Mouse (Mus musculus): ENCODE results near the gene Synpr.

DNA sequence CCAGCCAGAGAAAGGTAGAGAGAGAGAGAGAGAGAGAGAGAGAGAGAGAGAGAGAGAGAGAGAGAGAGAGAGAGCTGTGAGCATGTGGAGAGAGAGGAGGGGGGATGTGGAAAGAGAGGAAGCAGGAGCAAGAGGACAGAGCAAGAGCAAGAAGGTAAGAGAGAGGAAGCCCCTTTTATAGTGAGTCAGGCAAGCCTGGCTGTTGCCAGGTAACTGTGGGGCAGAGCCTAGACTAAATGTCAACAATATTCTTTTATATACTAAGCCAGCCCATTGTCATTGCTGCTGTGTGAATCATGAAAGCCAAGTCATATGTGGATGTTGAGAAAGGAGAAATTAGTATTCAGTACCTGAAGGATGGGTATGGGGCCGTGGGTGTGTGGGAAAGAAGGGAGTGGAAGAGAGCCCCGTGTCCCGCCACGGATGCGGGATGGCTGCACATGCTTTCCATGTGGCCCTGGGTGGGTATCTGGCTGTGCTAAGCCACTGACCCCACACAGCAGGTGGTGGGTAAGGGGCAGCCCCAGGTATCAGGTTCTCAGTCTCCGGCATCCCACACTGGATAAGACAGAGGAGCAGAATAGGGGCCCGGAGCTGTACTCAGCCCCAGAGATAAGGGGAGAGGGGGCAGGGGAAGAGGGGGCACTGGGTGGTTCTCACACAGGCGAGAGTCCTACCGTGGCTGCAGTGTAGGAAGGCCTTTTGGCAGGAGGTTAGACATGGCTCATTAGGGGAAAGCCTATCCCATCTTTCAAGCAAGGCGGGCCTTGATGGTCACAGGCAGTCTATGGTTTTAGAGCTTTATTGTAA is 48.1 kb downstream of the Synpr start:
- no peak for TF ChIP-seq POLR2A (IDR thresholded peaks at IDR 0.05; ENCODE audit: extremely low read depth, insufficient read depth, low read length)
- no peak for TF ChIP-seq CTCF (IDR thresholded peaks at IDR 0.05; ENCODE audit: extremely low read depth, insufficient read depth, low read length)

All from cortical plate, adult 2 months (tissue).